Mouse (Mus musculus) retina, postnatal 7 days (tissue): ENCODE measurements around the gene Mtmr6.

Experiments used
- DNase-seq: peaks from one replicate; pipeline ENCODE4 v3.0.0-alpha.2; 2012; ENCODE audit warnings: low read depth, low spot score

Mtmr6 gene

DNA sequence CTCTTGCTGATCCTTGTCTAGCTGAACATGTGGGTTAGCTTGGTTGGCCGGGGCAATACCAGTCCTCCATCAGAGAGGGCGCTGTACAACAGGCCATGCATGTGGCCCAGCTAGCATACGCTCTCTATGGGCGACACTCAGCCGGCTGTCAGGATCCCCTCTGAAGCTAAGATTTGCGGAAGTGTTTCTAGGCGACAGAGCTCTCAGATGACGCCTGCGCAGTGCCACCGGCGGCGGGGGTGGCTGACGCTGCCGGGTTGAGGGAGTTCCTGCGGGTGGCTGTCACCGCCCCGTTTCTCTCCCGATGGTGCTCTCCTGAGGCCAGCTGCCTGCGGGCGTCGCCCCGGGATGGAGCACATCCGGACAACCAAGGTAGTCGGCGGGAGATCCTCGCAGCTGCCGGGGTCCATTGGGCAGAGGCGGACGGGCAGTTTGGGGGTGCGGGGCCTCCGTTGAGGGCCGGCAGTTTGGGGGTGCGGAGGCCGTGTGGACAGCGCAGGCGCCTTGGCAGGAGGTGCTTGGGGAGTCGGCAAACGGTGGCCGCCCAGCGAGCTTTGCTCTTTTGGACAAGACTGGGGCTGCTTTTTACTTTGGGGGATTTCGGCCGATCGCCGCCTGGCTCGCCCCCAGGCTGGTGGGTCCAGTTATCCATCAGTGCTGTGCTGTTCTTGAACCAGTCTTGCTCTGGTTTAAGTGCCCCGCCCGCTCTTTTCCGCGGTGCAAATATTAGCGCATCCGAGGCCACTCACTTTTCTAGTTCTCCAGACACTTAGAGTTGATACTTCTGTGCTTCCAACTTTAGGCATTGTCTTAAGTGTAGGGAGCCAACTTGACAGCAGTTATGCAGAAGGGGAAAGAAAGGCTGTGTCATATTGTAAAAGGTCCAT, at the start of gene Mtmr6:
Gene Mtmr6 (plus strand): TSS at position 239 of the 887 bp plus-strand sequence.
- peak; percentile 98 for DNase-seq

DNA sequence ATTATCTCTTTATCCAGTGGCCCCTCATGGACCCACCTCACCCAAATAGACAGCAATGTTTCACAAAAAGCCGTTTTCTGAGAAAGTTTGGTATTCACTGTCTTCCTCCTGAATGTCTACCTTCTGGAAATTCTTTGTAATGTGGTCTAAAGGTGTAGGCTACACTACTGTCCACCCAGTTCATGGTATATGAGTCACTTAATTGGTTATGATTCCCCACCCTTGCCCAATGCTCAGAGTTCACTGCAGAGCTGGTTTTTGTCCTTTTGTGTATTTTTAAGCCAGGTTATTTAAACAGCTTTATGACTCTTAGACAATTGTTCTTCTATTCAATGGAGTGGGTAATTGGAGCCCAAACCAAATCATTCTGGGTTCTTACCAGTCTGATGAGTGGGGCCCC, 48.9 kb upstream of the Mtmr6 start:
- no peak for DNase-seq

DNA sequence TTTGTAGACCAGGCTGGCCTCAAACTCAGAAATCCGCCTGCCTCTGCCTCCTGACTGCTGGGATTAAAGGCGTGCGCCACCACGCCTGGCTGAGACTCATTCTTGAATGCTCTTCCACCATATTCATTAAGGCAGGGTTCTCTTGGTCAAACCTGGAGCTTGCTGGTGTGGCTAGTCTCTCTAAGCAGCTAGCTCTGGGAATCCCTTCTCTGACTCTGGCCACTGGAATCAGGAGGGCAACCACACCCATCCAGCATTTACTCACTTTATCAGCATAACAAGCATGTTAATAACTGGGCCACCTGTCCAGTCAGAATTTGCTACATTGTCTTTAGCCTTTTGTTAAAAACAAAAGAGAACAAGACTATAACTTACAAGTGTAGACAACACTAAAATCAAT, 47.4 kb upstream of the Mtmr6 start:
- DNase-seq, result no peak

DNA sequence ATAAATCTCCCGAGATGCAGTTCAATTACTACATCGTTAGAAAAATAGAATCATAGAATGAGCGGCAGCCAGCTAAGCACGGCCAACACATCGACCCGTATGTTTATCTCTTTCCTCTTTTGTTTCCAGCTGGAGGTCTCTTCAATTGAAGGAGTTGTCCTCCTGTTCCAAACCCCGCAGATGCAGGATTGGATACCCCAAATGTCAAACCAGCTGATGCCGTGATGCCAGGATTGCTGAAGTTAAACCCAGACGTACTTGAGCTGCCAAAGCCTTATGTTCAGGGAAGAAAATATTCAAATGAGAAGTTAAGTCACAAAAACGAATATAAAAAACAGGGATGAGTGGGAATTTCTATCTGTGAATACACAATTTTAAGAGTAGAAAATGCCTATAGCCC, 45.1 kb upstream of the Mtmr6 start:
- DNase-seq, result no peak

DNA sequence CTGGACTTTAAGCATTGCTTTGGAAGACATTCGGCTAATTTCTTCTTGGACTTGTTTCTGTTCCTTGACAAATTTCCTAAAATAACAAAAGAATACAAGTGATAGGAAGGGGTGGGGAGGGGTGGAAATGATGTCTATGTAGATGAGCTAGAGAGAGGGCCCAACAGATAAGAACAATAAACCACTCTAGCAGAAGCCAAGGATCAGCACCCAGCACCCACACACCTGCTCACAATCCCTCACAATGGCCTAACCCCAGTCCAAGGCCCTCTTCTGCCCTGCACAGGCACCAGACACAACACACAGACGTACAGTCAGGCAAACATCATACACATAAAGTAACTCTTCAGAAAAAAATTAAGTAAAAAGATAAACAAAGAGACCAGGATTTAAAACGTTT, 26.5 kb upstream of the Mtmr6 start:
- no peak for DNase-seq

DNA sequence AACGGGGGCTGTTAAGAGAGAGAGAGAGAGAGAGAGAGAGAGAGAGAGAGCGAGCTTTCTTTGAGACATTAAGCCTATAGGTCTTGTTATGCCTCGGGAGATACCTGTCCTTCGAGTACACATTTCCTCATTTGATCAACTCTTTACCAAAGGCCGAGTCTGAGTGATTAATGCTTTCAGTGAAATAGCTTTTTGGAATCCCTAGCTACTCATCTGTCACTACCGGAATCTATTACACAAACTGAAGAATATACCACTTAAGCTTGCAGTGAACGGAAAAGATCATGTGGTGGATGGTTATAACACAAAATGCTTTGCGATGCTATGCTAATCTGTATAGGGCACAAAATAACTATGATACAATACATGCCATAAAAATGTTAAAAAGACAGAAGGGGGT, 14.7 kb upstream of the Mtmr6 start:
- DNase-seq, result no peak

DNA sequence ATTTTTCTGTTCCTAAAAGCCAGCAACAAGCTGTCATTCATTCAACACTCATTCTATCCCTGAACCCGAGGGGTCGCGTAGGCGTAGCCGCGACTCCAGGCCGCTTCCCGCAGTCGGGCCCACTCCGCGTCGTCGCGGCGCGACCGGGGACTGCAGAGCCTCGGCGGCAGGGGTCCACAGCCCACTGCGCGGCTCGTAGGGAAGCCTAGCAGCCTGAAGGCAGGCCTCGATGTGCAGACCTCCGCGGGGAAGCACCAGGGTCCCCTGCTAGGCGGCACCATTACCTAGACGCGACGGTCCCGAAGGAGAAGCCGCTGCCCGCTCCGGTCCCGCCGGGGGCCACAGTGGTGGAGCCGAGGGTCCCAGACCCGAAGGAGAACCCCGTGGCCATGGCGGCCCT, 14.1 kb upstream of the Mtmr6 start:
- DNase-seq, result no peak

DNA sequence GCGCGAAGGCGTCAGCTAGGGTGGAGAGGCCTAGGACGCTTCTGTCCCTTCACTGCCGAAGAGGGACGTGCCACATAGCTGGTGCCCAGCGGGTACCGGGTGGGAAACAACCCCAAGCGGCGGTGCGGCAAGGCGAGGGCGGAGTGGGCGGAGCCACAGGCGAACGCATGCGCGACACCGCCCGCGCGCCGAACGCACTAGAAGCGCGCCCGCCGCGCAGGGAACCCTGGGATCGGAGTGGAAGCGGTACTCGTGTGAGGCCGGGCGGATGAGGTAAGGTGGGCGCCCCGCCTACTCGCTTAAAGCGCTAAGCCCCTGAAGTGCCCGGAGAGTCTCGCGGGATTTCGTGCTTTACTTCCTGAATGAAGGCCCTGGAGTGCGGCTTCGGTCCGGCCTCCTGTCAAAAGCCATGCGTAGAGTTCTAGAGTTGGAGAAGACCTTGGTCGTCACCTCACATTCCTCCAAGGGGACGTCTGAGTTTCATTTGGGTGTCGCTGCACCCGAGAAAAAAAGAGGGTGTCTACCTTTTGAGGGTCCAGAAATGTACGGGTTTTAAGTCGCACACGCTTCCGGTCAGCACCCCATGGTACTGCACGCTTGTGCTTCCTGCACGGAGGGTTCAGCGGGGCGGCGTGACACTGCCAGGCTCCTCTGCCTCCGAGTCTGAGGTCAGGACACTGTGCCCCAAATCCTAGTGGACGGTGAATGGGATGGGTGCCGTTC, 13.6 kb upstream of the Mtmr6 start, which contains the start of the genes Nupl1 and Gm49336:
Gene Nupl1 (minus strand): TSS at position 151 of the 723 bp plus-strand sequence.
Gene Gm49336 (minus strand): TSS at position 227 of the 723 bp plus-strand sequence.
- DNase-seq, result peak; percentile 99

DNA sequence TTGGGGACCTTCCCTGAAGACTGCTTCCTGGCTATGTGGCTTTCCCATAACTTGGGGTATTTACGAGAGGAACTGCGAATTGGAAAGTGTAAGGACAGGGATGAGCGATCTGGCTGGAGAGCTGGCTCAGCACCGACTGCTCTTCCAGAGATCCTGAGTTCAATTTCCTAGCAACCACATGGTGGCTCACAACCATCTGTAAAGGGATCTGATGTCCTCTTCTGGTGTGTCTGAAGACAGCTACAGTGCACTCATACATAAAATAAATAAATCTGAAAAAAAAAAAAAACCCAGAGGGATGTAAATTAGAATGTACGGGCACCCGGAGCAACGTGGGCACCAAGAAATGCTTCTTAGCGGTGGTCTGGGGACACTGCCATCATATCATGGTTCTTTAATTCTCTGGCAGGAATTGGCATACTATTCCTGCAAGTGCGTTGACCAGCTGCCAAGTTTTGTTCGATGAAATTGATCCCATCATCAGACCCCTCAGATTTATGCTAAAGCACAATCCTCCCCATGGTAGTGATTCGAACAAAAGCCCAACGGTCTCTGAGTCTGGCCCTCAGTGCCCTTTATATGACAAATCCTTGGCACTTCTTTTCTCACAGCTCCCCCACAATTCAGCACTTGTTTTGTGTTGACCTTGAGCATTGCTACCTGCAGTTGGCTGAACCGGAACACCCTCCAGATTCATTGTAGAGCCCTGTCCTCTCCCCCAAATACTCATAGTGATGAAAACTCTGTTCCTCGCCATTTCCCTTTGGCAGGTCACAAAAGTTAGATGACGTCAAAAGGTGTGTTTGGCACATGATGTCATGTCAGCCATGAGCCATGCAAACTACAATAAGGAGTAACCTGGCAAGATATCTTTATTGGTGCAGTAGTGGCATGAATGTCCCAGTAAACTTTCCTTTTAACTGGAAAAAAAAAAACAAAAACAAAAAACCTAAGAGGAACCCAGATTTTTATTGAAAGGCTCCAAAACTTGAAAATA, 12.7 kb upstream of the Mtmr6 start:
- DNase-seq, result no peak

DNA sequence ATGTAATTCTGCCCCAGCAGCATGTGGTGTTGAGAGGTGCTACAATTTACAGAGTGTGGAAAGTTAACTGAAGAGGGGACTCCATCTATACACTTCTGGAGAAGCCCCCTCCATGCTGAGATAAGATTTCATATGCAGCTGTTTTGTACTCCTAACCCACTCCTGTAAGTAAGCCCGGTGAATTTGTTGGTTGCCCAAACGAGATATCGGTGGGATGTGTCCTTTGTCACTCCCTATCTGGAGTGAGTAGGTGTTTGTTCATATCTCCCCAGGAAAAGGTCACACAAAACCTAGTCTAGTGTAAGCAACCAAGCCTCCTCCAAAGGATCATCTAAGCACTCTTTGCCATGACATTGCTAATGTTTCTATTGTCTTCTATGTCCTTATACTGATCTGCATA, 11.6 kb upstream of the Mtmr6 start:
- no peak for DNase-seq

DNA sequence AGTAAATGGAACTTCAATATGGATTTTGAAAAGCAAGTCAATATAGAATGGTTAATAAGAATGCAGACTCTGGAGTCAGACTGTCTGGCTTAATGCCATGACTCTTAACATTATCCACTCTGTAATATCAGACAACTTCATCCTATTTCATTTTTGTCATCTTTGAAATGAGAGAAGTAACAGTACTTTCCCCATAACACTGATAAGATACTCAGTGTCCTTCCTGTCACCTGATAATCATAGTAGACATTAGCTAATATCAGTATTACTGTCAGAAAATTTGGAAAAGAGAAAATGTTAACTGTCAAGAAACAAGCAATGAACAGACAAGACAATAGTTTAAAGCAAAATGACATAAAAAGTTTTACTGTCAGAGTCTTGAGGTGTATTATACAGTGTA, 10.3 kb upstream of the Mtmr6 start:
- DNase-seq, result no peak

DNA sequence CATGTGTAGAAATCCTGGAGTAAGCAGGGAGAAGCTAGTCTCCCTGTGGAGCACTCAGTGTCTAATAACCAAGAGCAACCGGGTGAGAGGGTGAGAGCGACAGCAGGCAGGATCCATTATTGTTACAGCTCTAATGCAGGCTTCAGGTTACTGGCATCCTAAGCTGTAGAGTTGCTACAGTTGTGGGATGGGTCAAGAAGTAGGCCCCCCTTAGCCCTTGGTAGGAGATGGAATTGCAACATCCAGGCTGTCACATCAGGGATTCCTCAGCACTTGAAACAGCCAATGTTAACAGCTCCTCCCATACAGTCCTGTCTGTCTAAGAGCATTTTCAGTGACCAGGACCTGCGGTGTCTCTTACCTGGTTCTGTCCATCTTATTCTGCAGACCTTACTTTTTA, 8.7 kb upstream of the Mtmr6 start:
- no peak for DNase-seq

DNA sequence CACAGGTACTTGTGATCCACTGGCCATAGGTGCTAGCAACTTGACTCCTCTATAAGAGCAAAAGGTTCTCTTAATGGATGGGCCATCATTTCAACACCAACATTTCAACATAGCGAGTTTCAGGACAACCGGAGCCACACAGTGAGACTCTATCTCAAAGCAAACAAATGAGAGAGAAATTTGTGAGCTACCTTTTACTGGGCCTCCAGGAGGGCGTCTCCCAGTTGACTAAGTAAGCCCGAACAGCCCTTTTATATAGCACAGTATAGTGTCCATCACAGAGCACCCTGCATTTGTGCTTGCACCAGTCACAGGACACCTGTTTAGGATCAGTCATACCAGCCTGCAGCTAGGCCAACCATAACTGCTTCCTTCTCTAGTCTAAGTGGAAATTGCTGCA, 7.9 kb upstream of the Mtmr6 start:
- no peak for DNase-seq

DNA sequence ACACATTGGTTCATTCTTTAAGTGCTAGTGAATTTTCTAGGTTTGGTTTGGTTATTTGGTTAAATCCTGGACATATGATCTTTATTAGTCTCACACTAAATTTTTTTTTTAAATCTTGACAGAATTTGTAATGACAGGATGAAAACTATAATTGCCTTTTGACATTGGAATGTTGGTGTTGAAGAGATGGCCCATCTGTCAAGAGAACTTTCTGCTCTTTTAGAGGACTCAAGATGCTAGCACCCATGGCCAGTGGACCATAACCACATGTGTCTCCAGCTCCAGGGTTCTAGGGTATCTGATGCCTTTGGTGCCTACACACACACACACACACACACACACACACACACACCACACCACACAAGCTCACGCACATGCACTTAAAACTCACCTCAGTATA, 7.2 kb upstream of the Mtmr6 start:
- no peak for DNase-seq

DNA sequence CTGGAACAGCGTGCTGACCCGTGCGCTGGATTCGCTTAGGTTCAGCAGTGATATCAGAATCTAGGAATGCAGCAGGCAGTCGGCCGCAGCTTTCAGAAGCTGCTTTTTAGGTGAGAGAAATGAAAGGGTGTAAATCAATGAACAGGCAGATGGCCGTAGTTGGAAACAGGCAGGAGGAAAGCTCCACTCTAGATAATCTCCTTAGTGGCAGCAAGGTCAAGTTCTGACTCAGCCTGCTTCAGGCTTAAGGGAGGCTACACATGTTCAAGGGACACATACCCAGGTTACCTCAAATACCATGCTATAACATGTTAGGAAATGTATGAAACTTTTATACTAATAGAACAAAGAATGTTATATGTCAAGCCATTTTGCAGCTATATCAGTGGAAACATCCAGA, 2.7 kb upstream of the Mtmr6 start:
- DNase-seq, result no peak

DNA sequence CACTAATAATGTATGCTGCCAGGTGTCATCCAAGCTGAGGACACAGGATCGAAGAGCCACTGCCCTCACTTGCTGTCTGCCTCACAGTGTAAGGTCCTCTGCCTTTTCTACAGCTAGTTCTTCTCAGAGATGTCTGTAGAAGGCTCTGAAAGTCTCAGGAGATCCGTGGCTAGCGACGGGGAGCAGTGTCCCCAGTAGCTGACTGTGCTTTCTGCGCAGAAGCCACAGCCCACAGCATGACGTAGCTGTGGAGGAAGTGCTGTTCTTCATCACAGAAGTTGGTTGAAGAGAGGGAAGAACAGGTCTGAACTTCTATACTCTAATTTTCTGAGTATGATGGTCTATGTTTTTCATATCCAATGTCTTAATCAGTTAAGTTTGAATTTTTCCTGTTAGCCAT, 4.3 kb downstream of the Mtmr6 start:
- no peak for DNase-seq

DNA sequence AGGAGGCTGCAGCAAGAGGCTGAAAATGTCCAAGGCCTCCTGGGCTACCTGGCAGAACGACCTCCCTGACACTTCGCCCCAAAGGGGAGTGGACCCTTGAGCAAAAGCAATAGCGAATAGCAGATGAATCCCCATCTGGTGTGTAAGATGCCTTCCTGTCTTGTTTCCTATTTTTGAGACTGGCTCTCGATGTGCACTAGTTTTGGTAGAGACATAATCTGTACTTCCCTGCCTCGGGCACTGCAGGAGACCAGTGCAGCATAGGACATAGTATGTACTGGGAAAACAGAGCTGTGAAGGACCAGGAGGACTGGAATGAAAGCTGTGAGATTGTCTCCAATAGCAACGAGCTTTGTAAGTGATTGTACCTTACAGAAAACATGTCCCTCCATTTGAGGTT, 8.3 kb downstream of the Mtmr6 start:
- DNase-seq, result no peak

DNA sequence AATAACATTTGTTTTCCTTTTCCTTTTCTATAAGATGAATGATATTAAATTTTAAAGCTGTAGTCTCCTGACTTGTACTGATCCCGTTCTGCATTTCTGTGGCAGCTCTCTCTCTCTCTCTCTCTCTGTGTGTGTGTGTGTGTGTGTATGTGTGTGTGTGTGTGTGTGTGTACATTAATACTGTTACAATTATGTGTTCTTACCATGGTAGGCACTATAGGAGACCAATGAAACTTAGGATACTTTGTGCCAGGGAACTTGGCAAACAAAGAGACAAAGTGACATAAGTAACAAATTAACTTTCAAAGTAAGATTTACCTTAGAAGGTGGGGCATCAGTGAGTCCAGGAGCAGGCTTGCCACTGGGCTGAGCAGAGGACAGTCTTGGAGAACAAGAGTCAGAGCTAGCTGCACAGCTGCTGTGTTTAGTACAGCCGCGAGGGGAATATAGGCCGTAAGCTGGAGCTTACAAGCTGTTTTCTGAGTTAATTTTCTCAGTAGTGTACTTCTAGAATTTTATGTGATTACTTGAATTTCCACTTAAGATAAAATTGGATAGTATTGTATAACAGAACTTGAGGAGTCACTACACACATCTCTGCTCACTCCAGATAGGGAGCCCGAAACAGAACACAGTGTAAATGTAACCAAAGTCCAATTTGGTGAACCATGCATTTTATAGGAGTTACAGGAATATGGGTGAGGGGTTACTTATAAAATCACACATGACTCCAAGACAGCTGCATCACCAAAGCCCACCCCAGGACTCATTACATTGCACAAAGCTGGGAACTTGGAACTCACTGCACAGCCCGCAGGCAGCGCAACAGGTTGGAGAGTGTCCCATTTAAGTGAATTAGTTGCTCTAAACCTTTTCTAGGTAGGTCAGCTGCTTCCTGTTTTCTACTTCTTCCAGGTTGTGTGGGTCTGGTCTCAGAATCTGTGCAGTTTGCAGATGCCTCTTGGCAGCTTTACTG, 10.6 kb downstream of the Mtmr6 start:
- DNase-seq, result no peak

DNA sequence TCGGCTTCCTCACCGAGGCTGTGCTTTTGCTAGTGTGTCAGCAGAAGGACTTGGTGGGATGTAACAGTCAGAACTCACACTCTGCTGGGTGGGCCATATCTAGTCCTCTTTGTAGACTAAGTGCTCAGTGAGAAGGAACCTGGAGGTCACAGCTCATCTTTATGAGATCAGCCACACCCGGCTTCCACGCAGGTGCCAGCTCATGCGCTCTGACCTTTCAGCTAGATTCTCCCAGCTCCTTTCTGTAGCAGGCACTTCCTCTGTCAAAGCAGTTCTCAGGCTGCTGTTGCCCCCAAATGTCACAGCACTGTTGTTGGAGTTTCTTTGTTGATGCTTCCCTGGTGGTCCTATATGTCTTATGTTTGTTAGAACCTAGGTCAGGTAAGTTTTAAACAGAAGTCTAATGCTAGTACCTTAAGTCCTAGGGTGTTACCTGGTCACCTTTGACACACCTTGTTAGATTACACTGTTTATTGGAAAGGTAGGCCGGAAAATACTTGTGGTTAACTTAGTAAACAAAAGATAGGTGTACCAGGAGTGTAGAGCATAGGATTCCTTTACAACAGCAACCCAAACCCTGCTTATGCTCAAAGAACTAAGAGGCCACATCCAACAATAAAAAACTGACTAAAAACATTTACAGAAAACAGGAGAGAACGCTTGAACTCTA, 21.3 kb downstream of the Mtmr6 start:
- no peak for DNase-seq

DNA sequence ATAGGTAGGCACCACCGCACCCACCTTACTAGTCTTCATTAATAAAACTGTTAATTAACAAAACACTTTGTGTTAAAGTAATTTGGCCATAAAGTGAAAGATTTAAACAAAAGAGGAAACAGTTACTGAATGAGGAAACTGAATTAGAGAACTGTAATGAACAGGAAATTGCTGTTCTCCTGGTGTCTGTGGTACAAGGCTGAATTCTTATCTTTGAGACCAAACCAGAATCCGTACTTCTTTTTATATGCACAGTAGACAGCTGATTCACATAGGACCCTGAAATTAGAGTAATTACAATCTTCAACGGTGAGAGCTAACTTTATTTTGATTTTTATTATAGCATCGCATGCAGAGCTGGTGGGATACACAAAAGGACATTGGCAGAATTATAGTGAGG, 25.3 kb downstream of the Mtmr6 start:
- no peak for DNase-seq
